Mouse (Mus musculus) spleen, adult 2 months (tissue): ENCODE data around the gene Lgmn.

Source experiments
- CTCF ChIP-seq: fragments of 200-500 bp; IDR thresholded peaks from 2 replicates; pipeline ENCODE4 v1.5.1; 2011; ENCODE audit warnings: mild to moderate bottlenecking, inconsistent platforms; ENCODE audit not compliant: insufficient read depth, insufficient read length, insufficient replicate concordance; ENCODE audit errors: extremely low read depth
- POLR2A ChIP-seq: fragments of 200-500 bp; IDR thresholded peaks from 2 replicates; pipeline ENCODE4 v1.6.1; 2011; ENCODE audit warnings: low read depth, low read length, inconsistent platforms

- TF ChIP-seq CTCF (no peak), POLR2A (no peak)
Observed at GRCm38 (mm10) chr12:102369488-102370235, 70.0 kb downstream of the Lgmn start.
